Mouse (Mus musculus) hindbrain, postnatal 0 days (tissue): ENCODE data around the gene Asrgl1. TPM values are rescaled to one million over a fixed set of nuclear protein-coding genes. Genes with fewer than 3 reads are reported as not detected.
"Not testable (repeated sequence)": the region's sequence is repeated elsewhere in the genome, so short reads cannot be mapped to it uniquely, and the experiment has no call there.

Experiments used
- ATAC-seq: fragments of 200-750 bp; cut with Nextera tagmentation; 2 replicates; pipeline ENCODE4 v1.8.0; 2017; ENCODE audit warnings: mild to moderate bottlenecking, moderate TSS enrichment, moderate library complexity
- DNase-seq: peaks from one replicate; pipeline ENCODE4 v3.0.0-alpha.2; 2015; ENCODE audit warnings: low spot score
- H3K27ac ChIP-seq: fragments of 300-500 bp; sonication (generic); 2 replicates; pipeline ENCODE4 v1.5.1; 2014; ENCODE audit warnings: mild to moderate bottlenecking
- H3K27me3 ChIP-seq: fragments of 300-500 bp; sonication (generic); 2 replicates; pipeline ENCODE4 v1.6.1; 2014; ENCODE audit warnings: low read length, mixed read lengths; ENCODE audit not compliant: insufficient read depth
- H3K36me3 ChIP-seq: fragments of 300-500 bp; sonication (generic); 2 replicates; pipeline ENCODE4 v1.6.1; 2014; ENCODE audit warnings: low read length, mixed read lengths; ENCODE audit not compliant: insufficient read depth
- H3K4me1 ChIP-seq: fragments of 300-500 bp; sonication (generic); 2 replicates; pipeline ENCODE4 v1.6.1; 2014; ENCODE audit warnings: antibody characterized with exemption, low read length, mixed read lengths; ENCODE audit not compliant: insufficient read depth
- H3K4me2 ChIP-seq: fragments of 300-500 bp; sonication (generic); 2 replicates; pipeline ENCODE4 v1.6.1; 2014; ENCODE audit warnings: low read depth, mild to moderate bottlenecking, low read length, moderate library complexity, mixed read lengths
- H3K4me3 ChIP-seq: fragments of 300-500 bp; sonication (generic); 2 replicates; pipeline ENCODE4 v1.5.1; 2014; ENCODE audit warnings: low read length
- H3K9ac ChIP-seq: fragments of 300-500 bp; sonication (generic); replicated peaks from 2 replicates; pipeline ENCODE4 v1.6.1; 2014; ENCODE audit warnings: mild to moderate bottlenecking, low read length, moderate library complexity, mixed read lengths
- H3K9me3 ChIP-seq: fragments of 300-500 bp; sonication (generic); 2 replicates; pipeline ENCODE4 v1.6.1; 2016; ENCODE audit warnings: low read length, mixed read lengths
- CTCF ChIP-seq: IDR thresholded peaks from 2 replicates; pipeline ENCODE4 v1.5.1; 2016; ENCODE audit warnings: antibody characterized with exemption, control low read depth, low read depth
- WGBS: fragments of 180-500 bp; shearing (Covaris S2); extraction: QIAGEN DNeasy Blood & Tissue Kit; methylation state at CpG from one replicate; pipeline ENCODE4 v1.1.7; 2014; 5-methylcytosine and 5-hydroxymethylcytosine counted together
- polyA plus RNA-seq: library from polyadenylated mRNA; unstranded; fragments of >200 nt; fragmentation: Nextera tagmentation; extraction: Ambion mirVana; gene quantifications from 2 replicates; pipeline ENCODE4 v1.2.1, GENCODE M21; 2015
- total RNA-seq: library from RNA; depleted of rRNA; stranded (reverse); fragments of >200 nt; gene quantifications from 2 replicates; pipeline ENCODE4 v1.2.3, GENCODE M21; 2014

Asrgl1 gene
- total and polyA plus RNA-seq, 2 experiments from 2014 or later = 30.8 to 50.0 TPM

- Histone ChIP-seq H3K9me3 (no peaks in the 10 kb centered on the region), H3K9ac (no peak overlapping the region), H3K4me3 (no peak overlapping the region), H3K4me2 (no peak overlapping the region), H3K4me1 (no peaks in the 10 kb centered on the region), H3K27me3 (no peaks in the 10 kb centered on the region), H3K36me3 (no peaks in the 10 kb centered on the region), H3K27ac (no peak overlapping the region)
- TF ChIP-seq CTCF = no peak
- no peak for DNase-seq
- WGBS = 92% methylated on average over 8 of the region's 8 CpGs
- no peak for ATAC-seq
These were observed 35.7 kb downstream of the Asrgl1 start for GRCm38 (mm10) chr19:9099751-9100150.

- Histone ChIP-seq H3K9ac (no peak overlapping the region), H3K4me3 (no peak overlapping the region), H3K27me3 (no peaks in the 10 kb centered on the region), H3K36me3 (no peaks in the 10 kb centered on the region), H3K9me3 (no peaks in the 10 kb centered on the region), H3K27ac (no peak overlapping the region), H3K4me2 (no peak overlapping the region), H3K4me1 (no peaks in the 10 kb centered on the region)
- DNase-seq (peak; percentile 35), ATAC-seq (no peak)
- TF ChIP-seq CTCF = no peak
- 54% methylated on average over 13 of the region's 13 CpGs for WGBS
These were observed 38.0 kb downstream of the Asrgl1 start for GRCm38 (mm10) chr19:9097441-9097840.

GRCm38 (mm10) chr19:9095111-9095510 lies 40.3 kb downstream of the Asrgl1 start:
- no peaks in the 10 kb centered on the region for H3K4me1 ChIP-seq
- H3K36me3 ChIP-seq = no peaks in the 10 kb centered on the region
- no peak overlapping the region for H3K9ac ChIP-seq
- no peaks in the 10 kb centered on the region for H3K27me3 ChIP-seq
- ATAC-seq (no peak), DNase-seq (no peak)
- H3K27ac ChIP-seq = no peak overlapping the region
- H3K4me2 ChIP-seq = no peak overlapping the region
- 70% methylated on average over 5 of the region's 5 CpGs for WGBS
- H3K4me3 ChIP-seq = no peak overlapping the region
- no peak for TF ChIP-seq CTCF
- no peaks in the 10 kb centered on the region for H3K9me3 ChIP-seq

- H3K4me3 ChIP-seq = no peak overlapping the region
- no peak overlapping the region for H3K4me2 ChIP-seq
- no peak for TF ChIP-seq CTCF
- DNase-seq (no peak), ATAC-seq (no peak)
- no peaks in the 10 kb centered on the region for H3K36me3 ChIP-seq
- no peaks in the 10 kb centered on the region for H3K27me3 ChIP-seq
- no peaks in the 10 kb centered on the region for H3K4me1 ChIP-seq
- no peak overlapping the region for H3K9ac ChIP-seq
- 67% methylated on average over 2 of the region's 2 CpGs for WGBS
- H3K27ac ChIP-seq = no peak overlapping the region
- H3K9me3 ChIP-seq = no peaks in the 10 kb centered on the region
These were observed 44.7 kb downstream of the Asrgl1 start for GRCm38 (mm10) chr19:9090709-9091108.

GRCm38 (mm10) chr19:9090191-9090590 lies 45.2 kb downstream of the Asrgl1 start:
- H3K36me3 ChIP-seq = no peaks in the 10 kb centered on the region
- H3K4me1 ChIP-seq = no peaks in the 10 kb centered on the region
- no peak overlapping the region for H3K27ac ChIP-seq
- ATAC-seq (no peak), DNase-seq (no peak)
- no peak overlapping the region for H3K4me3 ChIP-seq
- H3K9me3 ChIP-seq = no peaks in the 10 kb centered on the region
- no peaks in the 10 kb centered on the region for H3K27me3 ChIP-seq
- H3K4me2 ChIP-seq = no peak overlapping the region
- no peak overlapping the region for H3K9ac ChIP-seq
- TF ChIP-seq CTCF = no peak
- WGBS = 65% methylated on average over 4 of the region's 4 CpGs

- Histone ChIP-seq H3K4me1 (no peaks in the 10 kb centered on the region), H3K4me3 (no peak within 1 kb of the TSS), H3K36me3 (no peaks in the 10 kb centered on the region), H3K27ac (no peak within 1 kb of the TSS), H3K27me3 (no peaks in the 10 kb centered on the region), H3K4me2 (no peak within 1 kb of the TSS), H3K9me3 (no peaks in the 10 kb centered on the region), H3K9ac (no peak within 1 kb of the TSS)
- TF ChIP-seq CTCF = no peak
- DNase-seq (no peak), ATAC-seq (no peak)
- 74% methylated on average over 4 of the region's 4 CpGs for WGBS
These were observed 47.6 kb downstream of the Asrgl1 start, which contains the start of gene Scgb1a1 for GRCm38 (mm10) chr19:9087821-9088220. Scgb1a1 (minus strand) TSS chr19:9087958.

- 74% methylated on average over 2 of the region's 2 CpGs for WGBS
These were observed 51.5 kb downstream of the Asrgl1 start for GRCm38 (mm10) chr19:9083892-9084291.

More at GRCm38 (mm10) chr19:9083892-9084291, 51.5 kb downstream of the Asrgl1 start:
- not testable (repeated sequence) for H3K27me3 ChIP-seq, H3K9me3 ChIP-seq, H3K4me3 ChIP-seq, H3K36me3 ChIP-seq, H3K27ac ChIP-seq, H3K9ac ChIP-seq, H3K4me1 ChIP-seq, H3K4me2 ChIP-seq, ATAC-seq, DNase-seq
